Mouse (Mus musculus) limb, embryonic 15.5 days (tissue): ENCODE data around the gene Shisal2a. TPM values are rescaled to one million over a fixed set of nuclear protein-coding genes. Genes with fewer than 3 reads are reported as not detected.
A peak's percentile ranks its signal among the peaks of the same experiment; 100 is the strongest.

Source experiments
- ATAC-seq: fragments of 200-750 bp; cut with Nextera tagmentation; 2 replicates; pipeline ENCODE4 v1.8.0; 2017; ENCODE audit warnings: low read depth, moderate TSS enrichment; ENCODE audit not compliant: insufficient number of reproducible peaks, low FRiP score, low TSS enrichment
- H3K27ac ChIP-seq: fragments of 300-500 bp; sonication (generic); 2 replicates; pipeline ENCODE4 v1.5.1; 2015; ENCODE audit warnings: moderate library complexity, mild to moderate bottlenecking, inconsistent platforms
- H3K27me3 ChIP-seq: fragments of 300-500 bp; sonication (generic); 2 replicates; pipeline ENCODE4 v1.6.1; 2015; ENCODE audit warnings: inconsistent platforms
- H3K36me3 ChIP-seq: fragments of 300-500 bp; sonication (generic); 2 replicates; pipeline ENCODE4 v1.6.1; 2015; ENCODE audit warnings: inconsistent platforms
- H3K4me1 ChIP-seq: fragments of 300-500 bp; sonication (generic); 2 replicates; pipeline ENCODE4 v1.6.1; 2015; ENCODE audit warnings: inconsistent platforms
- H3K4me2 ChIP-seq: fragments of 300-500 bp; sonication (generic); 2 replicates; pipeline ENCODE4 v1.6.1; 2015; ENCODE audit warnings: mild to moderate bottlenecking, inconsistent platforms
- H3K4me3 ChIP-seq: fragments of 300-500 bp; sonication (generic); 2 replicates; pipeline ENCODE4 v1.5.1; 2015; ENCODE audit warnings: mild to moderate bottlenecking, inconsistent platforms
- H3K9ac ChIP-seq: fragments of 300-500 bp; sonication (generic); 2 replicates; pipeline ENCODE4 v1.6.1; 2015; ENCODE audit warnings: inconsistent platforms
- H3K9me3 ChIP-seq: fragments of 300-500 bp; sonication (generic); 2 replicates; pipeline ENCODE4 v1.6.1; 2016; ENCODE audit warnings: inconsistent platforms
- WGBS: fragments of 180-500 bp; shearing (Covaris S2); methylation state at CpG from one replicate; pipeline ENCODE4 v1.1.7; 2015; 5-methylcytosine and 5-hydroxymethylcytosine counted together
- polyA plus RNA-seq: library from polyadenylated mRNA; unstranded; fragments of >200 nt; fragmentation: Nextera tagmentation; extraction: Ambion mirVana; gene quantifications from 2 replicates; pipeline ENCODE4 v1.2.1, GENCODE M21; 2015

Shisal2a gene
- polyA plus RNA-seq, 1 experiment from 2014 or later, result 1.9 TPM

DNA sequence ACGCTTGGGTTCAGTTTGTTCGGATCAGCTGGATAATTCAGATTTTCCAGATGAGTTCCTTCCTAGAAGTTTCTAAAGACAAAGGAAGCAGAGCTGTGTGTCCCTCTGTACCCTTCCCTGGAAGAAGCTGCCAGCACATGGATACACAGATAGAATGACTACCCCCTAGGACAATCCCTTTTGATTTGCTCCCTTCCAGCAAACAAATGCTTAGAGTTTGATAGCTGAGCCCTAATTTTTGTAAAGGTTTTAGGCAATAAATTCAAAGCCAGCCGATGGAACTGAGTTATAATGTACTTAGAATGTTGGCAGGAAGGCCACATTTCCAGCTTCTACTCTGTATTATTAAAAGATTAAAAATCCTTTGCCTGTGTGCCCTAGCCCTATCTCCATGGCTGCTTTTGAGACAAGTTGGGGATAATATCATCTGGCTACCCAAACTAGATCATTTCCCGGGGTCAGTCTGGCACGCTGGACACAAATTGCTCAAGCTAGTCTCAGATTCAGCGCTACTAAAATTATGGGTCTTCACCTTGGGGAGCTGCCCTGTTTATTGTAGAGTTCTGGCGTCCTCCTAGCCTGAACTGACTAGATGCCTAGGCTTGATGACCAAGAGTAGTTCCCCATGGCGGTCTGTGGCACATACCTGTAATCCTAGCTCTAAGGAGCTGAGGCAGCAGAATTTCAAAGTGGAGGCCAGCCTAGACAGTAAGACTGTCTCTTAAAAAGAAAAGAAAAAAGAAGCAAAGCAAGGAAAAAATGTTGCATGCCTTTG is 20.9 kb upstream of the Shisal2a start:
- no peaks in the 10 kb centered on the region for H3K9me3 ChIP-seq
- H3K4me2 ChIP-seq, result no peak overlapping the region
- ATAC-seq, result no peak
- WGBS, result 82% methylated on average over 8 of the region's 8 CpGs
- no peak overlapping the region for H3K4me3 ChIP-seq
- H3K36me3 ChIP-seq, result peaks cover 33% of the 10 kb centered on the region
- H3K4me1 ChIP-seq, result peaks cover 23% of the 10 kb centered on the region
- no peak overlapping the region for H3K9ac ChIP-seq
- H3K27ac ChIP-seq, result no peak overlapping the region
- no peaks in the 10 kb centered on the region for H3K27me3 ChIP-seq

DNA sequence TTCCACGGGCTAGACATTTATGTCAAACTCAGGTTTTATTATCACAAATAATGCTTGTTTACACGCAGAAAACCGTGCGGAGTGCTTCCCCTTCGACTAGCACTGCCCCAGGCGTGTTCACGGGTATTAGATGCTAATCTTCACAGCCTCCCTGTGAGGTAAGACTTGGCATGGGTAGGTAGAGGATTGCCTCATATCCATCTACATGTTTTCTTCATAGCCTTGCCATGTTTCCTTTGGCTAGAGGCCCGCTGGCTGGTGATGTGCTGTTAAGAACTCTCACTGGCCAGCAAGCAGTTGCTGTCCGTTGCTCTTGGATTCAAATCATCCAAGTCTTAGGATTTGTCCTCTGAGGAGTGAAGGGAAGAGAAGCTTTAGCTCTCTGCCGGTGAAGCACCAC is 17.2 kb upstream of the Shisal2a start:
- H3K4me3 ChIP-seq, result no peak overlapping the region
- H3K27me3 ChIP-seq, result no peaks in the 10 kb centered on the region
- no peak overlapping the region for H3K9ac ChIP-seq
- H3K27ac ChIP-seq, result no peak overlapping the region
- no peak for ATAC-seq
- WGBS, result 71% methylated on average over 10 of the region's 10 CpGs
- H3K9me3 ChIP-seq, result no peaks in the 10 kb centered on the region
- 0 out of 2 replicates have a peak, but pooled peaks cover 2% of the 10 kb centered on the region for H3K4me1 ChIP-seq
- peaks cover 33% of the 10 kb centered on the region for H3K36me3 ChIP-seq
- H3K4me2 ChIP-seq, result no peak overlapping the region

DNA sequence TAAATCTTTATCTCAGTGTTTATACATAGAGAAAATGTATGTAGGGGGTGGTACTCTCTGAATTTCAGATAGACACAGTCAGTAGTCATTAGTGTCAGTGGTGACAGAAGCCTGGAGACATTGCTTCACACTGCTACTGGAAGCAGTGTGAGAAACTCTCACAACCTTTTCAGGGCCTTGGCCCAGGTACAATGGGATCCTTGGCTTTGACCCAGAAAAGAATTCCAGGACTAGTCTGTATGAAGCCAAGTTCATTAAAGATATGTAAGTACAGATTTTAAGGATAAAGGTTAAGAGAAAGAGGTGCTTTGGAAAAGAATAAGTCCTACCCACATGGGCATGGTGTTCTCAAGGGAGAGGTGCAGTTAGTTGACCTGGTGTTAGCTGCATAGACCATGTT is 11.1 kb upstream of the Shisal2a start:
- no peaks in the 10 kb centered on the region for H3K27me3 ChIP-seq
- no peaks in the 10 kb centered on the region; the same call in 1 of the 2 replicates for H3K9me3 ChIP-seq
- no peak for ATAC-seq
- no peak overlapping the region for H3K9ac ChIP-seq
- no peak overlapping the region for H3K27ac ChIP-seq
- H3K4me1 ChIP-seq, result no peaks in the 10 kb centered on the region
- no peak overlapping the region for H3K4me2 ChIP-seq
- H3K4me3 ChIP-seq, result no peak overlapping the region
- no peaks in the 10 kb centered on the region; the same call in 1 of the 2 replicates for H3K36me3 ChIP-seq

DNA sequence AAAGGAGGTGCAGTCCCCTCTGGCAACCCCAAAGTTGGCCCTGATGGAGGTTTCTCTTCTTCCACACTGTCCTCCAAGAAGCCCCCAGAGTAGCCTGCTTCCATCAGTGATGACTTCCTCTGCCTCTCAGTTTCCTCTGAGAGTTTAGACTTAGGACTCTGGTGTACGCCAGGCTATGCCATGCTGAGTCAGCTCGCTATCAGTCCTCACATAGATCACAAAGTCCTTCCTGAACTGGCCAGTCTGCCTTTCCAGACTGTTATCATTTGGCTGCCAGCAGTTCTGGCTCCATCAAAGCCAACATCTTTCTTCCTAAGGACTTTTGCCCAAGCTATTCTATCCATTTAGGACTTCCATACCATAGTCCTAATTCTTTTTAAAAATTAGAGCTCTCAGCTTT is 9.4 kb upstream of the Shisal2a start:
- H3K27ac ChIP-seq, result no peak overlapping the region
- H3K4me1 ChIP-seq, result no peaks in the 10 kb centered on the region
- H3K27me3 ChIP-seq, result no peaks in the 10 kb centered on the region
- H3K4me2 ChIP-seq, result no peak overlapping the region
- H3K4me3 ChIP-seq, result no peak overlapping the region
- no peak for ATAC-seq
- H3K9ac ChIP-seq, result no peak overlapping the region
- WGBS, result 83% methylated on average over 2 of the region's 2 CpGs
- no peaks in the 10 kb centered on the region for H3K36me3 ChIP-seq
- no peaks in the 10 kb centered on the region; the same call in 1 of the 2 replicates for H3K9me3 ChIP-seq

DNA sequence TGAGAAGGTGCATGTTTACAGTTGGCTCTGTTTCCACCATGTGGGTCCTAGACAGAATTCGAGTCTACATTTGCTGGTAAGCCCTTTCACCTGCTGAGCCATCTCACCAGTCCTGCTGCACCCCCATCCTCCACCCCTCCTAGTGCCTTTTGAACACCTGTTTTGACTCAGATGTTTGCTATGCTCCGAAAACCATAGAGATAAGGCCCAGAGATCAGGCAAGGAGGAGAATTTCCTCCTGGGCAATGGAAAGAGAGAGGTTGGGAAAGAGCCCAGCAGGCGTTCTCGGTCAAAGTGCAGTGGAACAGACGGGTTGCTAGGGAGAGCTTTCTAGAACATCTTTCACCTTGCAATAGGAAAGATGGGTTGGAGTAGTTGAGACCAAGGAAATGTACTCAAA is 8.0 kb upstream of the Shisal2a start:
- Histone ChIP-seq H3K4me1 (peaks cover 4% of the 10 kb centered on the region; the same call in 1 of the 2 replicates), H3K27me3 (no peaks in the 10 kb centered on the region), H3K4me3 (no peak overlapping the region), H3K9ac (no peak overlapping the region), H3K27ac (no peak overlapping the region), H3K36me3 (no peaks in the 10 kb centered on the region), H3K4me2 (no peak overlapping the region), H3K9me3 (no peaks in the 10 kb centered on the region; the same call in 1 of the 2 replicates)
- WGBS, result 70% methylated on average over 5 of the region's 5 CpGs
- ATAC-seq, result no peak

DNA sequence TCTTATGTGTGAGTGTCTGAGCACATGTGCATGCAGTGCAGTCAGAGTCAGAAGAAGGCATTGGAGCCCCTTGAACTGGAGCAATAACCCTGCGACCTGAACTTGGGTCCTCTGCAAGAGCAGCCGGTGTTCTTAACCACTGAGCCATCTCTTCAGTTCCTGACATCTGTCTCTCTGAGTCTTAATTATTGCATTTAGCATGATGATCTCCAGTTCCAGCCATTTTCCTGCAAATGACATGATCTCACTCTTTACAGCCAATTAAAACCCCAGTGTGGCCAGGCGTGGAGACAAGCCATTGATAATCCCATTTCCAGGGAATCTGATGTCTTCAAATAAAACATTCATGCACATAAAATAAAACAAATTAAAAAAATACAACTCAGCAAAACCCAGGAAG is 5.6 kb upstream of the Shisal2a start:
- WGBS, result 56% methylated on average over 3 of the region's 3 CpGs
- no peak overlapping the region for H3K4me2 ChIP-seq
- no peaks in the 10 kb centered on the region for H3K9me3 ChIP-seq
- no peak overlapping the region for H3K4me3 ChIP-seq
- H3K4me1 ChIP-seq, result peaks cover 4% of the 10 kb centered on the region; the same call in 1 of the 2 replicates
- H3K9ac ChIP-seq, result no peak overlapping the region
- no peak overlapping the region for H3K27ac ChIP-seq
- no peaks in the 10 kb centered on the region for H3K36me3 ChIP-seq
- H3K27me3 ChIP-seq, result peaks cover 9% of the 10 kb centered on the region
- no peak for ATAC-seq

DNA sequence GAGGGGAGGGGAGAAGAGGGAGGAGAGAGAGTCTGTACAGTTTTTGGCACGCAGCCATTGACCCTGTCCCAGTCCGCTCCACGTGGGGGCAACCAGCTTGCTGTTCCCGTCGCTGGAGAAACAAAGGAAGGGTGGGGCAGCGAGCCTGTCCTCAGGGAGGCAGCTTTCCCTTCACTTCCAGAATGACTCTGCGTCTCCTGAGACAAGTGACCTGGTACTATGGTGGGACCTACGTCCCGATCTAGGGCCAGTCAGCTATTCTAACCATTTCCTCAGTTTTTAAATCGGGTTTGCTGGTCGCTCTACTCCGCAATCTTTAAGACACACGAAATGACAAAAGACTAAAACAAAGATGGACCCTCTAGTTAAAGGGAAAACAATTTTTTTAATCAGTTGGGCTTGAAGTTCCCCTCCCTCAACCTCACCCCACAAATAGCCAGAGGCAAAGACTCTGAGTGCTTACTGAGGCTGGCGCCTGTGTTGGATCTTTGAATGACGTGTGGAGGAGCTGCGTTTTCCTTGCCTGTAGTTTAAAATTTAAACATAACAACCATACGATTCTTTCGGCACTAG is 4.6 kb upstream of the Shisal2a start:
- Histone ChIP-seq H3K36me3 (no peaks in the 10 kb centered on the region), H3K4me2 (peak overlapping the region; percentile 73), H3K27me3 (peaks cover 19% of the 10 kb centered on the region), H3K9ac (peak overlapping the region; percentile 29), H3K9me3 (no peaks in the 10 kb centered on the region), H3K27ac (peak overlapping the region; percentile 77), H3K4me3 (peak overlapping the region; percentile 43), H3K4me1 (peaks cover 14% of the 10 kb centered on the region)
- WGBS, result 3% methylated on average over 18 of the region's 18 CpGs
- ATAC-seq, result peak; percentile 67

DNA sequence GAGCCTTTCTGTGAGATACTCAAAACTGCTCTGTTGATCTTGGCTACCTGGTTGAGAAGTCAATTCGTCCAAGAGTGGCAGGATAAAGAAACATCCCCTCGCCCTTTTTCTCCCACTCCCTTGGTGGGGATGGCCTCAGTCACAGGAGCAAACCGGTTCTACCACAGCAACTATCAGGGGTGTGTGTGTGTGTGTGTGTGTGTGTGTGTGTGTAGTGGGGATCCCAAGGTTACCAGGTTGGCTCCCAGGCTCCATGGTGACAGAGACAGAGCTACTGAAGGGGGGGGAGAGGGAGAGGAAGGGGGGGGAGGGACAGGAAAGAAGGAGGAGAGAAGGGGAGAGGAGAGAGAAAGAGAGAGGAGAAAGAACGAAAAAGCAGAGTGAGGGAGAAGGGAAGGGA is 4.0 kb upstream of the Shisal2a start:
- H3K4me1 ChIP-seq, result peaks cover 14% of the 10 kb centered on the region
- no peaks in the 10 kb centered on the region for H3K9me3 ChIP-seq
- H3K27ac ChIP-seq, result peak overlapping the region; percentile 77
- 33% methylated on average over 4 of the region's 4 CpGs for WGBS
- H3K4me3 ChIP-seq, result peak overlapping the region; percentile 43; the same call in 1 of the 2 replicates
- H3K27me3 ChIP-seq, result peaks cover 22% of the 10 kb centered on the region
- no peaks in the 10 kb centered on the region for H3K36me3 ChIP-seq
- no peak overlapping the region for H3K9ac ChIP-seq
- peak overlapping the region; percentile 73 for H3K4me2 ChIP-seq
- no peak for ATAC-seq

DNA sequence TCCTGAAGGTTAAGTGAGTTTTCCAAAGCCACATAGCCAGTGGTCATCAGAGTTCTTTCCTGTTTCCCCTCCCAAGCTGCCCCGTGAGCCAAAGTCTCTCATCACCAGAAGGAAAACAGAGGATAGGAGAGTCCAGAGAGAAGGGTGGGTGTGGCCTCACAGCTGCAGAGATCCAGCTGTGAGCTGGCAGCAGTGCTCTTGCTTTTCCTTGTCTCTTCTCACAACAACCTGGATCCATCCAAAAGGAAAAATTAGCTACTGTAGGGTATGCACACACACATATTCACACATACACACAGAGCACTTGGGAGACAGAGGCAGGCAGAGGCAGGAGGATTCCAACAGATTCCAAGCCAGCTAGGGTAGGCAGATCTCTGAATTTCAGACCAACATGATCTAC is 2.9 kb upstream of the Shisal2a start:
- H3K4me2 ChIP-seq, result no peak overlapping the region
- WGBS, result 30% methylated on average over 1 of the region's 1 CpGs

DNA sequence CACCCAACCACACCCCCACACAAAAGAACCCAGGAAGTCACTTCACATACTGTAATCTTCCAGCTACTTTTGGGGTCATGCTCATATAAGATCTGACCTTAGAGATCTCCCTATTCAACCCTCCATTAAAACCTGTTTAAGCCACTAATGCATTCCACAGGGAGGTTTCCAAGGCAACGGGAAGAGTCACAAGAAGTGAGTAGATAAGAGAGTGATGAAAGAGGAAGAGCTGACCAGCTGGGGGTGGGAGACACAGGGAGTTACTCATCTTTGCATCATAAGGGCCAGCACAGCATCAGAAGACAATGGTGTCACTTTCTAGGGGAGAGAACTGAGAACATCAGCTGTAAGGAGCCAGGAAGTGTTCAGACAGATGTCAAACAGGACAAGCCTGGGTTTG is 3.0 kb downstream of the Shisal2a start:
- ATAC-seq, result no peak
- Histone ChIP-seq H3K9ac (no peak overlapping the region), H3K4me1 (peaks cover 10% of the 10 kb centered on the region), H3K27ac (no peak overlapping the region), H3K27me3 (peaks cover 22% of the 10 kb centered on the region), H3K4me2 (no peak overlapping the region), H3K36me3 (no peaks in the 10 kb centered on the region), H3K9me3 (no peaks in the 10 kb centered on the region), H3K4me3 (no peak overlapping the region)
- 36% methylated on average over 1 of the region's 1 CpGs for WGBS

More for the DNA sequence above, 2.9 kb upstream of the Shisal2a start:
- no peak for ATAC-seq
- H3K4me1 ChIP-seq, result peaks cover 14% of the 10 kb centered on the region
- H3K4me3 ChIP-seq, result no peak overlapping the region
- H3K9ac ChIP-seq, result no peak overlapping the region
- H3K36me3 ChIP-seq, result no peaks in the 10 kb centered on the region
- peaks cover 22% of the 10 kb centered on the region for H3K27me3 ChIP-seq
- no peaks in the 10 kb centered on the region for H3K9me3 ChIP-seq
- no peak overlapping the region for H3K27ac ChIP-seq

DNA sequence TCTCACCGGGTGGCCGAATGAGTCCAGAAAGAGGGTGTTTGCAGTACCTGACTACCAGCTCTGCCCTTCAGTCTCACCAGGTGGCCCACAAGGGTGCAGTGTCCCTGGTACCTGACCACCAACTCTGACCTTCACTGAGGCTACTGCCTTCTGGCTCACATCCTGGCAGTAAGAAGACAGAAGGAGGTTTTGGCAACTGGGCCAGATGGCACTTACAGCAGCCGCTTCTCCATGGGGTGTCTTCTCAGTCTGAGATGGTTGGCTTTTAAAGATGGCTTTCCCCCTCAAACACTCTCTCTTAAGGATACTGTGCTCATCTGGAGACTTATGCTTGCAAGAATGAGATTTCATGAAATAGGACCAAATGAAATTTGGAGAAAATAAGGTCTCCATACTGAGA is 3.7 kb downstream of the Shisal2a start:
- H3K4me2 ChIP-seq, result no peak overlapping the region
- peaks cover 20% of the 10 kb centered on the region for H3K27me3 ChIP-seq
- H3K9me3 ChIP-seq, result no peaks in the 10 kb centered on the region
- peaks cover 10% of the 10 kb centered on the region for H3K4me1 ChIP-seq
- H3K36me3 ChIP-seq, result no peaks in the 10 kb centered on the region
- no peak overlapping the region for H3K9ac ChIP-seq
- no peak for ATAC-seq
- H3K4me3 ChIP-seq, result no peak overlapping the region
- 77% methylated on average over 3 of the region's 3 CpGs for WGBS
- H3K27ac ChIP-seq, result no peak overlapping the region

DNA sequence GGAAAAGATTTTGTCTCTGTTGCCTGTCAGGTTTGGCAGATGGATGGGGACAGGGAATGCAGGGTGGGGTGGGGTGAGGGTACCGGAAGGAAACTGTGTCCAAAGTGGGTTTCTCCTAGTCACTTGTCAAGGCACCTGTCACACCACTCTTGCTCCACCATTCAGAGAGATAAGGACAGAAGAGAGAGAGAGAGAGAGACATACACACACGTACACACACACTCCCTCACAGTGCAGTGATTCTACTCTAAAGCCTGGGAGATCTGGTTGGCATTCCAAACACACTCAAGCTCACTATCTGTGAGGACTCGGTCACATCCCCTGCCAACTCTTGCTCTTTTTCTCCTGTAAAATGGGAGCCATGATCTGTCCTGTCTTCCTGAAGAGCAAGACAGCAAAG is 11.0 kb downstream of the Shisal2a start:
- Histone ChIP-seq H3K4me3 (no peak overlapping the region), H3K36me3 (no peaks in the 10 kb centered on the region), H3K4me2 (no peak overlapping the region), H3K27ac (no peak overlapping the region), H3K4me1 (no peaks in the 10 kb centered on the region; the same call in 1 of the 2 replicates), H3K9ac (no peak overlapping the region), H3K9me3 (no peaks in the 10 kb centered on the region), H3K27me3 (no peaks in the 10 kb centered on the region)
- no peak for ATAC-seq
- 73% methylated on average over 3 of the region's 3 CpGs for WGBS
